Mouse (Mus musculus) kidney, postnatal 10 days (tissue): Measurements from ENCODE around the gene Col5a1.

Experiments used
- DNase-seq: peaks from one replicate; pipeline ENCODE4 v3.0.0; 2021; ENCODE audit warnings: mixed read lengths

Gene Col5a1

GRCm38 (mm10) chr2:28038391-28039096 lies 152.3 kb downstream of the Col5a1 start:
- DNase-seq: no peak

GRCm38 (mm10) chr2:28039647-28040325 lies 153.6 kb downstream of the Col5a1 start:
- no peak for DNase-seq

GRCm38 (mm10) chr2:28040466-28040865 lies 154.2 kb downstream of the Col5a1 start:
- no peak for DNase-seq

- no peak for DNase-seq
These were observed 158.8 kb downstream of the Col5a1 start for GRCm38 (mm10) chr2:28044920-28045598.

- DNase-seq: no peak
These were observed 160.1 kb downstream of the Col5a1 start for GRCm38 (mm10) chr2:28046311-28046710.

GRCm38 (mm10) chr2:28047092-28047491 lies 160.9 kb downstream of the Col5a1 start:
- DNase-seq: no peak

- DNase-seq: no peak
These were observed 173.7 kb downstream of the Col5a1 start for GRCm38 (mm10) chr2:28059922-28060321.

GRCm38 (mm10) chr2:28063711-28064338 lies 177.6 kb downstream of the Col5a1 start:
- no peak for DNase-seq

- no peak for DNase-seq
These were observed 178.3 kb downstream of the Col5a1 start for GRCm38 (mm10) chr2:28064339-28065080.

GRCm38 (mm10) chr2:28065081-28065651 lies 178.9 kb downstream of the Col5a1 start:
- DNase-seq: no peak

GRCm38 (mm10) chr2:28066686-28067085 lies 180.5 kb downstream of the Col5a1 start:
- DNase-seq: no peak

- DNase-seq: no peak
These were observed 180.9 kb downstream of the Col5a1 start for GRCm38 (mm10) chr2:28067175-28067574.

- DNase-seq: peak; percentile 12
These were observed 181.8 kb downstream of the Col5a1 start for GRCm38 (mm10) chr2:28067821-28068536.

- DNase-seq: peak; percentile 9
These were observed 182.3 kb downstream of the Col5a1 start for GRCm38 (mm10) chr2:28068537-28068878.

GRCm38 (mm10) chr2:28075616-28076187 lies 189.5 kb downstream of the Col5a1 start:
- DNase-seq: no peak

GRCm38 (mm10) chr2:28084768-28085167 lies 198.5 kb downstream of the Col5a1 start, which contains the start of gene Fcnb:
Gene Fcnb (minus strand): TSS chr2:28084885.
- DNase-seq: no peak

- no peak for DNase-seq
These were observed 199.9 kb downstream of the Col5a1 start for GRCm38 (mm10) chr2:28086112-28086511.

GRCm38 (mm10) chr2:28089095-28089494 lies 202.9 kb downstream of the Col5a1 start:
- DNase-seq: no peak
